Mouse (Mus musculus) hindbrain, embryonic 14.5 days (tissue): ENCODE data around the gene Mettl26. TPM values are rescaled to one million over a fixed set of nuclear protein-coding genes. Genes with fewer than 3 reads are reported as not detected.

Experiments used
- ATAC-seq: fragments of 200-750 bp; cut with Nextera tagmentation; 2 replicates; pipeline ENCODE4 v1.8.0; 2017; ENCODE audit warnings: moderate number of reproducible peaks, mild to moderate bottlenecking, moderate TSS enrichment, moderate library complexity; ENCODE audit not compliant: low FRiP score
- DNase-seq: peaks from one replicate; pipeline ENCODE4 v3.0.0-alpha.2; 2015; ENCODE audit warnings: low spot score
- H3K27ac ChIP-seq: fragments of 300-500 bp; sonication (generic); 2 replicates; pipeline ENCODE4 v1.5.1; 2014; ENCODE audit warnings: mild to moderate bottlenecking, moderate library complexity
- H3K27me3 ChIP-seq: fragments of 300-500 bp; sonication (generic); 2 replicates; pipeline ENCODE4 v1.6.1; 2014; ENCODE audit warnings: mild to moderate bottlenecking, low read length, mixed read lengths; ENCODE audit not compliant: control insufficient read depth, insufficient read depth
- H3K36me3 ChIP-seq: fragments of 300-500 bp; sonication (generic); replicated peaks from 2 replicates; pipeline ENCODE4 v1.6.1; 2014; ENCODE audit not compliant: control insufficient read depth, insufficient read depth
- H3K4me1 ChIP-seq: fragments of 300-500 bp; sonication (generic); replicated peaks from 2 replicates; pipeline ENCODE4 v1.6.1; 2014; ENCODE audit warnings: antibody characterized with exemption, low read length, mixed read lengths; ENCODE audit not compliant: control insufficient read depth, insufficient read depth
- H3K4me2 ChIP-seq: fragments of 300-500 bp; sonication (generic); replicated peaks from 2 replicates; pipeline ENCODE4 v1.6.1; 2014; ENCODE audit warnings: mild to moderate bottlenecking, moderate library complexity
- H3K4me3 ChIP-seq: fragments of 300-500 bp; sonication (generic); replicated peaks from 2 replicates; pipeline ENCODE4 v1.5.1; 2014; ENCODE audit warnings: mild to moderate bottlenecking, low read length
- H3K9ac ChIP-seq: fragments of 300-500 bp; sonication (generic); 2 replicates; pipeline ENCODE4 v1.6.1; 2014
- H3K9me3 ChIP-seq: fragments of 300-500 bp; sonication (generic); 2 replicates; pipeline ENCODE4 v1.6.1; 2016; ENCODE audit warnings: low read length; ENCODE audit not compliant: control insufficient read depth
- WGBS: fragments of 180-500 bp; shearing (Covaris S2); extraction: QIAGEN DNeasy Blood & Tissue Kit; methylation state at CpG from one replicate; pipeline ENCODE4 v1.1.7; 2014; 5-methylcytosine and 5-hydroxymethylcytosine counted together
- polyA plus RNA-seq: library from polyadenylated mRNA; unstranded; fragments of >200 nt; fragmentation: Nextera tagmentation; extraction: Ambion mirVana; gene quantifications from 2 replicates; pipeline ENCODE4 v1.2.1, GENCODE M21; 2014

Mettl26 gene
- polyA plus RNA-seq, 1 experiment from 2014 or later, result 67.3 TPM

DNA sequence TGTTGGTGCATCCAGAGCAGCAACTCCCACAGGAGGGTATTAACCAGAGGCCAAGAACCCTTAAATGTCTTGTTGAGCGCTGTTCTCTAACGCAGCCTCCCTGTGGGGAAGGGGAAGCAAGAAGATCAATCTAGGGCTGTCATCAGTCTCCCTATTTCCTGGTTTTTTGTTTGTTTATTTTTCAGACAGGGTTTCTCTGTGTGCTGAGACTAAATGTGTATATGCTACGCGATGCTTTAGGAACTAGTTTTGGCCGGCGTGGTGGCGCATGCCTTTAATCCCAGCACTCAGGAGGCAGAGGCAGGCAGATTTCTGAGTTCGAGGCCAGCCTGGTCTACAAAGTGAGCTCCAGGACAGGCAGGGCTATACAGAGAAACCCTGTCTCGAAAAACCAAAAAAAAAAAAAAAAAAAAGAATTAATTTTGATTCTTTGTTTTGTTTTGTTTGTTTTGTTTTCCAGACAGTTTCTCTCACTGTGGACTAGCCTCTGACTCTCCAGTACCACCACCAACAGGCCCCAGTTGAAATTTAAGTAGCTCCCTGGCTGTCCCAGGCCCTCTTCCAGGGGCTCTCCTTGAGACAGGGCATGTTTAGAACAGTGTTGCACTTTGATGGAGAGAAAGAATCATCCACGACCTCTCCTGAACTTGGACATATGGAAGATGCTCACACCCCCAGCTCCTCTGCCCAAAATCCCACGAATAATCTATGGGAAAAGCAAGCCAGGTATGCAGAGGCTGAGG, 1.3 kb upstream of the Mettl26 start:
- DNase-seq, result no peak
- ATAC-seq, result no peak
- Histone ChIP-seq H3K9ac (no peak overlapping the region), H3K9me3 (no peaks in the 10 kb centered on the region), H3K27ac (peak overlapping the region; percentile 94), H3K36me3 (peaks cover 10% of the 10 kb centered on the region), H3K4me1 (peaks cover 23% of the 10 kb centered on the region), H3K27me3 (no peaks in the 10 kb centered on the region), H3K4me3 (peak overlapping the region; percentile 68), H3K4me2 (peak overlapping the region; percentile 78)
- WGBS, result 84% methylated on average over 11 of the region's 11 CpGs

GRCm38 (mm10) chr17:25874148-25874720, 640 bp upstream of the Mettl26 start:
- peak overlapping the region; percentile 92 for H3K9ac ChIP-seq
- peak overlapping the region; percentile 78 for H3K4me2 ChIP-seq
- peaks cover 18% of the 10 kb centered on the region for H3K4me1 ChIP-seq
- DNase-seq (no peak), ATAC-seq (no peak)
- WGBS, result 5% methylated on average over 14 of the region's 14 CpGs
- peak overlapping the region; percentile 94 for H3K27ac ChIP-seq
- H3K9me3 ChIP-seq, result no peaks in the 10 kb centered on the region
- no peaks in the 10 kb centered on the region for H3K27me3 ChIP-seq
- H3K4me3 ChIP-seq, result peak overlapping the region; percentile 68
- H3K36me3 ChIP-seq, result peaks cover 17% of the 10 kb centered on the region

DNA sequence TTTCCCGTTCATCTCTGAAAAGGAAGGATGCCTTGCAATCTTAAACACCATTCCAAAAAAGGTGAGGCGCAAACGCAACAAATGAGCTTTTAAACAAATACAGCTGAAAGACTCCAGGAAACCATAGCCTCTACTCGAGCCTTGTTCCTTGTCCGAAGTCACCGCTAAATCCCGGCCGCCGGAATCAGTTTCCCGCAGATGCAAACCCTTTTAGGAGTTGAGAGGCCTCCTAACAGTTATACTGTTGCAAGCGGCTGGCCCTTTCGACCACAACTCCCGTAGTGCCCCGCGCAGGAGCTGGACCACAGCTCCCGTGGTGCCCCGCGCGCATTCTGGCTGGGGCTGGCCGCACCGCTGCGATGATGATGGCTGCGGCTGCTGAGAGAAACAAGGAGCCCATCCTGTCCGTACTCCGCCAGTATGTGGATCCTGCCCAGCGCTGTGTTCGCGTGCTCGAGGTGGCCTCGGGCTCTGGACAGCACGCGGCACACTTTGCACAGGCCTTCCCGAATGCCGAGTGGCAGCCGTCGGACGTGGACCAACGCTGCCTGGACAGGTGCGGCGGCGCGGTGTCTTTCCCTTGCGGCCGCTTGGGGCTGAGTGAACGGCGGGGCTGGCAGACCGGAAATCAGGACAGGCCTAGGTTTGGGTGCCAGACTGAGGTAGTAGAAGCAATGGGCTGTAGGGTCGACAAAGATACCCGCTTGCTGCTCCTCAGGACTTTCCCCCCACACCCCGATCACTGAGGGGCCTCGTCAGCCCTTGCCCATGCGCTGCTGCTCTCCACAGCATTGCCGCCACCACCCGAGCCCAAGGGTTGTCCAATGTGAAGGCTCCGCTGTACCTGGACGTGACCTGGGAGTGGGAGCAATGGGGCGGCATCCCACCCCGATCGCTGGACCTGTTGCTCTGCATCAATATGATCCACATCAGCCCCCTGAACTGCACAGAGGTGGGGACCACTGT, 580 bp downstream of the Mettl26 start:
- peaks cover 17% of the 10 kb centered on the region for H3K36me3 ChIP-seq
- peak overlapping the region; percentile 68 for H3K4me3 ChIP-seq
- peak overlapping the region; percentile 78 for H3K4me2 ChIP-seq
- peaks cover 22% of the 10 kb centered on the region for H3K4me1 ChIP-seq
- H3K9me3 ChIP-seq, result no peaks in the 10 kb centered on the region
- ATAC-seq, result peak; percentile 88
- DNase-seq, result peak; percentile 89
- H3K27me3 ChIP-seq, result no peaks in the 10 kb centered on the region
- peak overlapping the region; percentile 94 for H3K27ac ChIP-seq
- under 1% methylated on average over 59 of the region's 59 CpGs for WGBS
- H3K9ac ChIP-seq, result peak overlapping the region; percentile 92

DNA sequence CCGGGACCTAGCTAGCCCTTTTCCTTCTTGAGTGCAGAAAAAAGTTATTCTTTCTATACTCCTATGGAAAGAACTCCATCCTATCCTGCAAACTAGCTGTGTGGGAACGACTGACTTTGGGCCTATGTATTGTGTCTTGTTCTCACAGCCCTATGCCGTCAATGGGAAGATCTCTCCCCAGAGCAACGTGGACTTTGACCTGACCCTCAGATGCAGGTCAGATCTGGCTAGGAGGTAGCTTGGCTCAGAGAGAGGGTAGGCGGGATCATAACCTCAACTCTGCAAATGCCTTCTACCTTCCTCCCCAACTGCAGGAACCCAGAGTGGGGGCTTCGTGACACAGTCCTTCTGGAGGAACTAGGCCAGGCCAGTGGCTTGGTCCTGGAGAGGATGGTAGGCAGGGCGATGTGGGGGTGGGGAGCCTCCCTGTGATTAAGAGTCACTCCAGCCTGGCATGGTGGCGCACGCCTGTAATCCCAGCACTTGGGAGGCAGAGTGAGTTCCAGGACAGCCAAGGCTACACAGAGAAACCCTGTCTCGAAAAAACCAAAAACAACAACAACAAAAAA, 1.6 kb downstream of the Mettl26 start:
- Histone ChIP-seq H3K9me3 (no peaks in the 10 kb centered on the region), H3K27ac (no peak overlapping the region), H3K9ac (peak overlapping the region; percentile 92), H3K4me1 (peaks cover 29% of the 10 kb centered on the region), H3K4me3 (peak overlapping the region; percentile 68), H3K27me3 (no peaks in the 10 kb centered on the region), H3K4me2 (peak overlapping the region; percentile 78), H3K36me3 (peaks cover 18% of the 10 kb centered on the region)
- DNase-seq, result no peak
- 54% methylated on average over 10 of the region's 10 CpGs for WGBS
- no peak for ATAC-seq

DNA sequence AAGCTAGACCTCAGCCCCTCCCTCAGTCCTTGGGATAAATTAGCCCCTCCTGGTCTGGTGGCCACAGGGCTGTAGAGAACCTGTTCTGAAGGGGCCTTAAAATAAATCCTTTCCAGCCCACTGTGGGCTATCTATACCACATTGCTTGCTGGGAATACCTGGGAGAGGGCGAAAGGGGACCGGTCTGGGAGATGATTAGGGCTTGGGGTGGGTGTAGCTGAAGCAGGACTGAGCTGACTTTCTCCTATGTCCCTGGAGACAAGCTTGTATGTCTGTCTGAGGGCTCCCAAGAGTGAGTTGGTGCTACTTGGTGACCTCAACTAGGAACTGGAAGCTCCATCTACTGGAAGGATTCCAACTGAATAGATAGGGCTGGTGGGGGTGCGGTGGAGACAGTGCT, 2.2 kb downstream of the Mettl26 start:
- no peak for ATAC-seq
- peaks cover 29% of the 10 kb centered on the region for H3K4me1 ChIP-seq
- no peaks in the 10 kb centered on the region for H3K9me3 ChIP-seq
- H3K4me2 ChIP-seq, result 0 out of 2 replicates have a peak overlapping the region, but pooled peaks have one; percentile 78
- H3K9ac ChIP-seq, result no peak overlapping the region
- H3K27ac ChIP-seq, result no peak overlapping the region
- peaks cover 21% of the 10 kb centered on the region for H3K36me3 ChIP-seq
- no peak for DNase-seq
- WGBS, result 91% methylated on average over 3 of the region's 3 CpGs
- no peak overlapping the region for H3K4me3 ChIP-seq
- no peaks in the 10 kb centered on the region for H3K27me3 ChIP-seq

GRCm38 (mm10) chr17:25877741-25878610, 3.1 kb downstream of the Mettl26 start:
- H3K36me3 ChIP-seq, result peaks cover 28% of the 10 kb centered on the region
- DNase-seq (no peak), ATAC-seq (no peak)
- no peak overlapping the region for H3K4me3 ChIP-seq
- 90% methylated on average over 32 of the region's 32 CpGs for WGBS
- no peaks in the 10 kb centered on the region for H3K27me3 ChIP-seq
- no peak overlapping the region for H3K27ac ChIP-seq
- peaks cover 29% of the 10 kb centered on the region for H3K4me1 ChIP-seq
- H3K9ac ChIP-seq, result no peak overlapping the region
- no peaks in the 10 kb centered on the region for H3K9me3 ChIP-seq
- H3K4me2 ChIP-seq, result no peak overlapping the region

DNA sequence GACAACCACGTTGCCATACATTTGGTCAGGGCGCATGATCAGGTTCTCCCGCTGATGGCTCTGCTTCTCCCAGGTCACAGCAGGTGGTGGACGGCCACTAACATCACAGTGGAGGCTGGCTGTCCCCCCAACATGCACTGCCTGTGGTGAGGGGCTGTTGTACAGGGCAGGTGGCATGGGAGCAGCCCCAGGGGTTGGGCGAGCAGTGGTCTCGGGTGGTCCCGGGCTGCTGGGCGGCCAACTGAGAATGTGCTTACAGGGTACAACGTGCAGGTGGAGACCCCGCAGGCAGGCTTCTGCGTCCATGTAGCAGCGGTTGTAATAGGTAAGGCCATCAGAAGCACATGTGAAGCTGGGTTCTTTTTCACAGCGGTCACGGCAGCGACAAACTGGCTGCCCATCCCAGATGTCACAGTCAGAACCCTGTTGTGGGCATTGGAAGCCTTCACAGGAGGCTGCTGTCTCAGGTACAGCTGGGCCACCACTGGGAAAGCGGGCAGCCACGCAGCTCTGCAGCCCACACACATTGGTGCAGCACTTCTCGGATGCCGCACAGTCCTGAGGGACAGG, 3.8 kb downstream of the Mettl26 start:
- 89% methylated on average over 19 of the region's 19 CpGs for WGBS
- Histone ChIP-seq H3K27ac (no peak overlapping the region), H3K4me1 (peaks cover 29% of the 10 kb centered on the region), H3K27me3 (no peaks in the 10 kb centered on the region), H3K4me2 (no peak overlapping the region), H3K9ac (no peak overlapping the region), H3K36me3 (peaks cover 35% of the 10 kb centered on the region), H3K9me3 (no peaks in the 10 kb centered on the region), H3K4me3 (no peak overlapping the region)
- no peak for ATAC-seq
- no peak for DNase-seq

- H3K27ac ChIP-seq, result no peak overlapping the region
- no peaks in the 10 kb centered on the region for H3K9me3 ChIP-seq
- H3K27me3 ChIP-seq, result no peaks in the 10 kb centered on the region
- H3K4me3 ChIP-seq, result no peak overlapping the region
- 47% methylated on average over 4 of the region's 4 CpGs for WGBS
- no peak for DNase-seq
- H3K36me3 ChIP-seq, result peaks cover 40% of the 10 kb centered on the region
- ATAC-seq, result no peak
- no peak overlapping the region for H3K4me2 ChIP-seq
- peaks cover 24% of the 10 kb centered on the region for H3K4me1 ChIP-seq
- no peak overlapping the region for H3K9ac ChIP-seq
Measured at GRCm38 (mm10) chr17:25879261-25879660, 4.4 kb downstream of the Mettl26 start.
